Mouse (Mus musculus) erythroblast, embryonic 14.5 days (primary cell): ENCODE results near the gene Gbe1.

Experiments used
- GATA1 ChIP-seq: IDR thresholded peaks from 2 replicates; pipeline ENCODE4 v1.6.1; 2012; ENCODE audit warnings: low read length, inconsistent platforms, mixed read lengths
- TAL1 ChIP-seq: IDR thresholded peaks from 3 replicates; pipeline ENCODE4 v1.6.1; 2012; ENCODE audit warnings: low read length, inconsistent platforms, mixed read lengths

DNA sequence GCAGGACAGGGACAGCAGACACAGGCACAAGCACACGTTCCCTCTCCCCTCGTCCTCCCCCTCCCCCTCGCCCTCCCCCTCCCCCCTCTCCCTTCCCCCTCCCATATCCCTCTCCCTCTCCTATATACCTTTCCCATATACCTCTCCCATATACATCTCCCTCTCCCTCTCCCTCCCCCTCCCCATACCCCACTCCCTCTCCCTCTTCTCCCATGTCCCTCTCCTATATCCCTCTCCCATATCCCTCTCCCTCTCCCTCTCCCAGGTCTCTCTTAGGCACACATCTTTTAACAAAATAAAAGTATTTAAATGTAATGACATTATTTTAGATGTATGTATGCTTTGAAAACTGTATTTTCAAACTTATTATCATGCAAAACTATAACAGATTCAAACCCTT, 161.8 kb downstream of the Gbe1 start:
- TF ChIP-seq GATA1 (no peak), TAL1 (no peak)
